Comparison of ENCODE assay signal across 14 mouse cellular contexts in the genomic region with DNA sequence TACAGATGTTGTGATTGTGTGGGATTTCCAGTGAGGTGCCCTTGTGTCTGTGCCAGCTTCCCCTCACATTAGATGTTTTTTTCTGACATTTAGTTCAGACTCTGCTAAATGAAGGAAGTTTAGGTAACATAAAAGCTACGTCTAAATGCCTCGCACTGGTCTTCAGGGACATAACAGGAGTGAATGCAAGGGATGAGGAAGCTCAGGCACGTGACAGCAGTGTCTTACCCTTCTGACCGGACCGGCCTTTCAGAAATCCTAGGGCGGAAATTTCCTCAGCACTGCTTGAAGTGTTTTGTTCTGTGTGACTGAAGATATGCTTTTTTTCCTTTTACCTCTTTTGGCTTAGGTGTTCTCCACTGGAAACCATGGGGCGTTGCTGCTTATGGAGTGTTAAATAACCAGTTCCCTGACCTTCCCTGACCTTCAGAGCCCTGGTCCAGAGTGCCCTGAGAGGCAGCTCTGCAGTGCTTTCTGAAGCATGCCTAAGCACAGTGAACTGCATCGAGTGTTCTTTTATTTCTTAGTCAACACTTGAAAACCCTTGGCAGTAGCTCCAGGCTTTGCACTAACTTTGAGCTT.
DNase-seq lines count a peak whose midpoint lies in the region; ATAC-seq and TF ChIP-seq lines count a peak whose summit lies in the region.
"Had no signal": no experiment of that assay in that cellular context is flagged by ENCODE, and none has a peak within 500 bp of the region (broad histone marks: within the 10 kb centered on the region; RNA-seq: fewer than 3 reads in every experiment).

No protein-coding gene starts in this region.

- H3K4me1 ChIP-seq in lung, embryonic 14.5 days (ENCODE audit: insufficient read depth) = no peaks in the 10 kb centered on the region; the same call in 1 of the 2 replicates
- H3K4me1 ChIP-seq: embryonic facial prominence, embryonic 12.5 days; hindbrain, embryonic 12.5 days; liver, embryonic 12.5 days had no signal

- H3K27me3 ChIP-seq in lung, embryonic 14.5 days (ENCODE audit: insufficient read depth, low read length) = no peaks in the 10 kb centered on the region
- H3K27me3 ChIP-seq: embryonic facial prominence, embryonic 12.5 days; hindbrain, embryonic 12.5 days; liver, embryonic 12.5 days had no signal

- no peak for DNase-seq in gastrocnemius, adult 2 months
- DNase-seq in gastrocnemius, postnatal 36 days = no peak
- peak; percentile 50 for DNase-seq in R1 (ENCODE audit: low read depth, low spot score)
- DNase-seq in kidney, adult 8-10 months = peak; percentile 83 to 93
- peak; percentile 51 for DNase-seq in lung, embryonic 14.5 days
- no peak for DNase-seq in left cerebral cortex, adult 9 months (ENCODE audit: low spot score in 2 of 2)
- DNase-seq in left cerebral cortex, postnatal 14 days (ENCODE audit: low spot score in 2 of 2) = no peak
- DNase-seq: cerebellum, adult 9-10 months; thymus, postnatal 25 days had no signal

- no peaks in the 10 kb centered on the region for H3K9me3 ChIP-seq in lung, embryonic 14.5 days (ENCODE audit: low read depth, low read length)
- H3K9me3 ChIP-seq: embryonic facial prominence, embryonic 12.5 days; hindbrain, embryonic 12.5 days; liver, embryonic 12.5 days had no signal

- no peak overlapping the region for H3K4me2 ChIP-seq in lung, embryonic 14.5 days
- H3K4me2 ChIP-seq: embryonic facial prominence, embryonic 12.5 days; hindbrain, embryonic 12.5 days; liver, embryonic 12.5 days had no signal

- peak; percentile 49 for ATAC-seq in lung, embryonic 14.5 days (ENCODE audit: insufficient read depth)
- ATAC-seq in CD4-positive, CD25-positive, alpha-beta regulatory T cell, adult 4 months = no peak
- ATAC-seq: activated CD4-positive, CD25-positive, alpha-beta regulatory T cell, adult 4 months; liver, embryonic 12.5 days had no signal

- peak overlapping the region; percentile 69 for H3K27ac ChIP-seq in gastrocnemius, adult 2 months
- peak overlapping the region; percentile 42; the same call in 1 of the 2 replicates for H3K27ac ChIP-seq in lung, embryonic 14.5 days (ENCODE audit: low read depth)
- H3K27ac ChIP-seq: embryonic facial prominence, embryonic 12.5 days; hindbrain, embryonic 12.5 days; liver, embryonic 12.5 days had no signal

- H3K9ac ChIP-seq in lung, embryonic 14.5 days = no peak overlapping the region
- H3K9ac ChIP-seq: embryonic facial prominence, embryonic 12.5 days; hindbrain, embryonic 12.5 days; liver, embryonic 12.5 days had no signal

- TF ChIP-seq CTCF in gastrocnemius, adult 2 months (IDR thresholded peaks at IDR 0.05) = no peak
- TF ChIP-seq CTCF in lung, embryonic 14.5 days (IDR thresholded peaks at IDR 0.05; ENCODE audit: low read depth) = no peak

- H3K36me3 ChIP-seq in lung, embryonic 14.5 days (ENCODE audit: insufficient read depth) = no peaks in the 10 kb centered on the region
- H3K36me3 ChIP-seq: embryonic facial prominence, embryonic 12.5 days; hindbrain, embryonic 12.5 days; liver, embryonic 12.5 days had no signal

- intact Hi-C loops in gastrocnemius, adult 2 months (cut with DNase I) = no loop called here
- intact Hi-C loops in gastrocnemius, postnatal 36 days (cut with DNase I) = no loop called here
- intact Hi-C loops in left cerebral cortex, postnatal 14 days (cut with DNase I) = no loop called here

- H3K4me3 ChIP-seq in gastrocnemius, adult 2 months = no peak overlapping the region
- no peak overlapping the region for H3K4me3 ChIP-seq in lung, embryonic 14.5 days (ENCODE audit: low read depth, low read length)
- H3K4me3 ChIP-seq: embryonic facial prominence, embryonic 12.5 days; hindbrain, embryonic 12.5 days; liver, embryonic 12.5 days had no signal

- 51% methylated on average over 8 of the region's 8 CpGs for WGBS in lung, embryonic 14.5 days

Comparison
In these comparisons a context has a peak if more than half of its experiments do, and no peak if none do; other contexts are left out.
1. DNase-seq: peak in R1 (single experiment), kidney, adult 8-10 months (2 of 2) and lung, embryonic 14.5 days (single experiment); none in gastrocnemius, adult 2 months (single experiment), gastrocnemius, postnatal 36 days (0 of 2), left cerebral cortex, adult 9 months (0 of 2) and left cerebral cortex, postnatal 14 days (0 of 2).